In genomic region chr2:178023861-178024260, GRCm38 (mm10) we compare ENCODE assay signal across 8 mouse cellular contexts. TPM values are rescaled to one million over a fixed set of nuclear protein-coding genes. Genes with fewer than 3 reads are reported as not detected.
DNase-seq lines count a peak whose midpoint lies in the region; ATAC-seq and TF ChIP-seq lines count a peak whose summit lies in the region.
"Not testable (repeated sequence)": the region's sequence is repeated elsewhere in the genome, so short reads cannot be mapped to it uniquely, and the experiment has no call there.

No protein-coding gene starts in this region.

- not testable (repeated sequence) for TF ChIP-seq EP300 in liver, embryonic 14.5 days (IDR thresholded peaks at IDR 0.05; ENCODE audit: low read depth)

- H3K9ac ChIP-seq in forebrain, embryonic 16.5 days (replicated peaks; ENCODE audit: low read depth, low read length) = peak overlapping the region; percentile 60
- not testable (repeated sequence) for H3K9ac ChIP-seq in hindbrain, embryonic 11.5 days (ENCODE audit: low read depth, low read length)
- peak overlapping the region; percentile 66 for H3K9ac ChIP-seq in kidney, embryonic 15.5 days
- peak overlapping the region; percentile 63 for H3K9ac ChIP-seq in liver, embryonic 14.5 days (replicated peaks)
- H3K9ac ChIP-seq in midbrain, embryonic 12.5 days (replicated peaks) = peak overlapping the region; percentile 62; the same call in 1 of the 2 replicates

- not testable (repeated sequence) for H3K27me3 ChIP-seq in forebrain, embryonic 16.5 days (replicated peaks; ENCODE audit: control insufficient read depth, insufficient read depth, low read length); hindbrain, embryonic 11.5 days (ENCODE audit: control insufficient read depth, insufficient read depth, low read length); kidney, embryonic 15.5 days; liver, embryonic 14.5 days (ENCODE audit: control insufficient read depth, insufficient read depth, low read length); midbrain, embryonic 12.5 days

- not testable (repeated sequence) for H3K36me3 ChIP-seq in forebrain, embryonic 16.5 days (ENCODE audit: control insufficient read depth, insufficient read depth); hindbrain, embryonic 11.5 days (ENCODE audit: control insufficient read depth, insufficient read depth, low read length); kidney, embryonic 15.5 days; liver, embryonic 14.5 days (replicated peaks; ENCODE audit: control insufficient read depth, insufficient read depth, low read depth); midbrain, embryonic 12.5 days

- H3K4me2 ChIP-seq in forebrain, embryonic 16.5 days (ENCODE audit: low read length) = peak overlapping the region; percentile 55
- H3K4me2 ChIP-seq in hindbrain, embryonic 11.5 days (replicated peaks; ENCODE audit: low read depth, low read length) = peak overlapping the region; percentile 43
- peak overlapping the region; percentile 57 for H3K4me2 ChIP-seq in kidney, embryonic 15.5 days
- peak overlapping the region; percentile 55 for H3K4me2 ChIP-seq in liver, embryonic 14.5 days (ENCODE audit: low read depth)
- peak overlapping the region; percentile 57 for H3K4me2 ChIP-seq in midbrain, embryonic 12.5 days (replicated peaks)

- not testable (repeated sequence) for H3K27ac ChIP-seq in forebrain, embryonic 16.5 days (ENCODE audit: low read length); hindbrain, embryonic 11.5 days (ENCODE audit: low read depth, low read length); kidney, embryonic 15.5 days; liver, embryonic 14.5 days; midbrain, embryonic 12.5 days (replicated peaks)

- not testable (repeated sequence) for ATAC-seq in forebrain, embryonic 16.5 days; hindbrain, embryonic 11.5 days (ENCODE audit: low FRiP score); kidney, embryonic 15.5 days (replicated peaks; ENCODE audit: low FRiP score); liver, embryonic 14.5 days (ENCODE audit: insufficient read depth); midbrain, embryonic 12.5 days (ENCODE audit: low FRiP score, low read depth)

- H3K9me3 ChIP-seq in forebrain, embryonic 16.5 days (ENCODE audit: control insufficient read depth, low read length); hindbrain, embryonic 11.5 days (ENCODE audit: control insufficient read depth, low read length); kidney, embryonic 15.5 days (replicated peaks); liver, embryonic 14.5 days (ENCODE audit: control insufficient read depth, low read length); midbrain, embryonic 12.5 days: not testable (repeated sequence)

- DNase-seq in MN1 (ENCODE audit: low spot score) = peak; percentile 6
- peak; percentile 0 for DNase-seq in embryo, embryonic 11 days
- DNase-seq in hindbrain, embryonic 11.5 days (ENCODE audit: low spot score) = peak; percentile 0
- DNase-seq in liver, embryonic 14.5 days (ENCODE audit: low read depth in 3 of 3, low spot score in 3 of 3) = not testable (repeated sequence)
- DNase-seq in retina, postnatal 1 day = peak; percentile 0

- not testable (repeated sequence) for TF ChIP-seq CTCF in liver, embryonic 14.5 days (IDR thresholded peaks at IDR 0.05; ENCODE audit: low read depth)

- WGBS in forebrain, embryonic 16.5 days = 10% methylated on average over 2 of the region's 2 CpGs
- WGBS in hindbrain, embryonic 11.5 days = 30% methylated on average over 2 of the region's 2 CpGs
- WGBS in kidney, embryonic 15.5 days = 11% methylated on average over 2 of the region's 2 CpGs
- 14% methylated on average over 2 of the region's 2 CpGs for WGBS in liver, embryonic 14.5 days (ENCODE audit: insufficient replicate concordance)
- 21% methylated on average over 2 of the region's 2 CpGs for WGBS in midbrain, embryonic 12.5 days

- H3K4me3 ChIP-seq in forebrain, embryonic 16.5 days (replicated peaks; ENCODE audit: low read length) = peak overlapping the region; percentile 58
- peak overlapping the region; percentile 53 for H3K4me3 ChIP-seq in hindbrain, embryonic 11.5 days (ENCODE audit: low read depth, low read length)
- H3K4me3 ChIP-seq in kidney, embryonic 15.5 days (replicated peaks) = peak overlapping the region; percentile 64
- peak overlapping the region; percentile 62 to 69 for H3K4me3 ChIP-seq in liver, embryonic 14.5 days (ENCODE audit: insufficient read depth in 1 of 2, low read depth in 2 of 2, low read length in 2 of 2)
- H3K4me3 ChIP-seq in midbrain, embryonic 12.5 days = peak overlapping the region; percentile 62

- not testable (repeated sequence) for H3K4me1 ChIP-seq in forebrain, embryonic 16.5 days (replicated peaks; ENCODE audit: control insufficient read depth, insufficient read depth, low read length); hindbrain, embryonic 11.5 days (replicated peaks; ENCODE audit: control insufficient read depth, insufficient read depth, low read length); kidney, embryonic 15.5 days; liver, embryonic 14.5 days (replicated peaks; ENCODE audit: control insufficient read depth in 2 of 2, insufficient read depth in 2 of 2, low read length in 1 of 2); midbrain, embryonic 12.5 days

RNA-seq across cellular contexts. Expression of gene Zfp971, which starts 0.8 kb away (rescaled TPM):
- polyA plus RNA-seq in forebrain, embryonic 16.5 days (2015; fragmentation: Nextera tagmentation; extraction: Ambion mirVana) = 8.5 and 10.5 TPM in 2 replicates
- polyA plus RNA-seq in hindbrain, embryonic 11.5 days (2014; fragmentation: Nextera tagmentation; extraction: Ambion mirVana) = 14.2 and 15.1 TPM in 2 replicates
- 11.0 and 12.2 TPM in 2 replicates for polyA plus RNA-seq in kidney, embryonic 15.5 days (2015; fragmentation: Nextera tagmentation; extraction: Ambion mirVana)
- 0.73 and 1.7 TPM in 2 replicates for polyA plus RNA-seq in liver, embryonic 14.5 days (2012; rRNA removed)
- 2.4 and 3.7 TPM in 2 replicates for polyA plus RNA-seq in liver, embryonic 14.5 days (2014; fragmentation: Nextera tagmentation; extraction: Ambion mirVana)
- polyA plus RNA-seq in midbrain, embryonic 12.5 days (2016; fragmentation: Nextera tagmentation; extraction: Ambion mirVana) = 11.2 and 14.1 TPM in 2 replicates

RNA-seq across cellular contexts. Expression of gene Zfp931, which starts 54.4 kb away (rescaled TPM):
- polyA plus RNA-seq in forebrain, embryonic 16.5 days (2015; fragmentation: Nextera tagmentation; extraction: Ambion mirVana) = 14.5 and 16.9 TPM in 2 replicates
- polyA plus RNA-seq in hindbrain, embryonic 11.5 days (2014; fragmentation: Nextera tagmentation; extraction: Ambion mirVana) = 15.7 and 16.2 TPM in 2 replicates
- 18.2 and 19.0 TPM in 2 replicates for polyA plus RNA-seq in kidney, embryonic 15.5 days (2015; fragmentation: Nextera tagmentation; extraction: Ambion mirVana)
- polyA plus RNA-seq in liver, embryonic 14.5 days (2012; rRNA removed) = 1.3 and 2.1 TPM in 2 replicates
- 4.2 and 4.8 TPM in 2 replicates for polyA plus RNA-seq in liver, embryonic 14.5 days (2014; fragmentation: Nextera tagmentation; extraction: Ambion mirVana)
- 13.7 and 13.8 TPM in 2 replicates for polyA plus RNA-seq in midbrain, embryonic 12.5 days (2016; fragmentation: Nextera tagmentation; extraction: Ambion mirVana)
